Mouse (Mus musculus): ENCODE results near the gene Synj2.

DNA sequence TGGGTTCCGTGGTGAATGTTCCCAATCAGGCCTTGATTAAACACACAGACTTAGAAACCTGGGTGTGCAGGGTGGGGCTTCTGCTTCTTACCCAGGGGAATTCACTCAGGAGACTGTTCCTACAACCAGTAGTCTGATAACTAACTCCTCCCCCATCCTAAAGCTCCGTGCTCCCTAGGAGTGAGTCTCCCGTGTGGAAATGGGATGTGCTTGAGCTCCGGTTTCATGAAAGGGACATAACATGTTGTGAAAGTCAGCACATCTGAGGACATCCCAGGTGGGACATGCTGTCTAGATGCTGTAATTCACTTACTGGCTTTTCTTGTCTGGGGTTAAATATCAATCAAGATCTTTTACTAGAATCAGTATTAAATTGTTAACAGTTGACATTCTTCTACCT is 11.4 kb downstream of the Synj2 start:
- no peak for TF ChIP-seq CTCF (IDR thresholded peaks at IDR 0.05; ENCODE audit: insufficient read depth, low read depth, low read length)
- no peak for TF ChIP-seq POLR2A (IDR thresholded peaks at IDR 0.05; ENCODE audit: insufficient read depth, low read depth, low read length)

Data from olfactory bulb, adult 2 months (tissue).